Mouse (Mus musculus): ENCODE results near the gene Snapin. TPM values are rescaled to one million over a fixed set of nuclear protein-coding genes. Genes with fewer than 3 reads are reported as not detected.
A peak's percentile ranks its signal among the peaks of the same experiment; 100 is the strongest.

Gene Snapin
- total and polyA plus RNA-seq, 2 experiments from 2014 or later = 59.2 to 85.5 TPM

DNA sequence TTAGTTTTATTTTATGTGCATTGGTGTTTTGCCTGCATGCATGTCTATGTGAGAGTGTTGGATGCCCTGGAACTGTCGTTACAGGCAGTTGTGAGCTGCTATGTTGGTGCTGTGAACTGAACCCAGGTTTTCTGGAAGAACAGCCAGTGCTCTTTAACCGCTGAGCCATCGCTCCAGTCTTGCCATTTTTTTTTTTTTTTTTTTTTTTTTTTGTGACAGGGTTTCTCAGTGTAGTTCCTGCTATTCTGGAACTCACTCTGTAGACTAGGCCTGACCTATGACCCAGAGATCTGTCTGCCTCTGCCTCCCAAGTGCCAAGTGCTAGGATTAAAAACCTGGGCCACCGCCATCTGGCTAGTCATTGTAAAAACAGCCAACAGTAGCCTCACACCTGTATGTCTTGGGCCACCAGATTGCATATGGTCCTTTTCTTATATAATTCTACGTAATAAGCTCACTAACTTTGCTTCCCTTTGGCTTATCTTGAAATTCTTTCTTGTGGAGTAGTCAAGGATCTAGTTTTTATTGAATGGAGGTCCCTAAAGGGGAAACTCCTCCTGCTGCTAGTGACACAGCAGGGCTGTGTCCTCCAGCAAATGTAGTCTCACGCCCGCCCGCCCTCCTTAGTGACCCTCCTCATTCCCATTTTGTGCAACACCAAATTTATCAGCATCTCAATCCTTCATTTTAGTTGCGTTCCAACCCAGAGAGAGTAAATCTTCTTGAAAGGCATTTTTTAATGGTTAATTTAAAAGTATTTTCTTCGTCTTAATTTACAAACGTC, 45.2 kb downstream of the Snapin start:
- ATAC-seq (ENCODE audit: insufficient read depth, low read depth) = no peak
- Histone ChIP-seq H3K27me3 (ENCODE audit: control insufficient read depth, insufficient read depth, low read length) (no peaks in the 10 kb centered on the region), H3K9me3 (replicated peaks; ENCODE audit: control insufficient read depth, low read length) (no peaks in the 10 kb centered on the region), H3K4me1 (ENCODE audit: control insufficient read depth, insufficient read depth) (peaks cover 6% of the 10 kb centered on the region; the same call in 1 of the 2 replicates), H3K9ac (replicated peaks; ENCODE audit: low read depth, low read length) (0 out of 2 replicates have a peak overlapping the region, but pooled peaks have one; percentile 36), H3K4me3 (ENCODE audit: low read depth, low read length) (peak overlapping the region; percentile 29), H3K36me3 (replicated peaks; ENCODE audit: control insufficient read depth, insufficient read depth, low read length) (no peaks in the 10 kb centered on the region), H3K27ac (ENCODE audit: low read depth) (peak overlapping the region; percentile 81), H3K4me2 (ENCODE audit: low read depth, low read length) (peak overlapping the region; percentile 36)
- 63% methylated on average over 11 of the region's 11 CpGs for WGBS
- TF ChIP-seq EP300 (IDR thresholded peaks at IDR 0.05; ENCODE audit: low read depth) (no peak), CTCF (IDR thresholded peaks at IDR 0.05; ENCODE audit: low read depth) (no peak)
- DNase-seq (ENCODE audit: low spot score) = no peak

DNA sequence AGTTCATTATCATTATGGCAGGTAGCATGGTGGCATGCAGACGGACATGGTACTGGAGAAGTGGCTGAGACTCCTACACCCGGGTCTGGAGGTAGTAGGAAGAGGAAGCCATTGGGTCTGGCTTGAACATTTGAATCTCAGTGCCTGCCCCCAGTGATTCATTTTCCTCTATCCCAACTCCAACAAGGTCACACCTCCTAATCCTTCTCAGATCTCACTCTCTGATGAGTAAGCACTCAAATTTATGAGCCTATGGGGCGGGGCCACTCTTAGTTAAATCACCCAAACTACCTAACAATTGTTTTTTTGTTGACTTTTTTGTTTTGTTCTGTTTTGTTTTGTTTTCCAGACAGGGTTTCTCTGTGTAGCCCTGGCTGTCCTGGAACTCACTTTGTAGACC, 46.9 kb downstream of the Snapin start:
- Histone ChIP-seq H3K4me3 (ENCODE audit: low read depth, low read length) (no peak overlapping the region), H3K27me3 (ENCODE audit: control insufficient read depth, insufficient read depth, low read length) (no peaks in the 10 kb centered on the region), H3K9me3 (replicated peaks; ENCODE audit: control insufficient read depth, low read length) (no peaks in the 10 kb centered on the region), H3K27ac (ENCODE audit: low read depth) (no peak overlapping the region), H3K9ac (replicated peaks; ENCODE audit: low read depth, low read length) (no peak overlapping the region), H3K36me3 (replicated peaks; ENCODE audit: control insufficient read depth, insufficient read depth, low read length) (no peaks in the 10 kb centered on the region), H3K4me1 (ENCODE audit: control insufficient read depth, insufficient read depth) (peaks cover 6% of the 10 kb centered on the region; the same call in 1 of the 2 replicates), H3K4me2 (ENCODE audit: low read depth, low read length) (no peak overlapping the region)
- TF ChIP-seq EP300 (IDR thresholded peaks at IDR 0.05; ENCODE audit: low read depth) (no peak), CTCF (IDR thresholded peaks at IDR 0.05; ENCODE audit: low read depth) (no peak)
- 89% methylated on average over 3 of the region's 3 CpGs for WGBS
- ATAC-seq (ENCODE audit: insufficient read depth, low read depth) = no peak
- no peak for DNase-seq (ENCODE audit: low spot score)

DNA sequence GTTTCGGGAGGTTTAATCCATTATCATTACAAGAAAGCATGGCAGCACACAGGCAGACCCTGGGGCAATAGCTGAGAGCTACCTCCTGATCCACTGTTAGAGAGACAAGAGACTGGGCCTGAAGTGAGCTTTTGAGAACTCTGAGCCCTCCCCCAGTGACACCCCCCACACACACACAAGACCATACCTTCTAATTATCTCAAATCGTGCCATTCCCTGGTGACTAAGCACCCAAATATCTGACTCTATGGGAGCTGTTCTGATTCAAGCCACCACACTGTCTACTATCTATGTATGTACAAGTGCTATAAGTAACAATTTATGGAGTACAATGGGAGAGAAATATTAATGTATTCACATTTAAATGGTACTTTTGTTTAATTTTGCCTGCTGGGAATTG, 50.1 kb downstream of the Snapin start:
- no peaks in the 10 kb centered on the region for H3K9me3 ChIP-seq (replicated peaks; ENCODE audit: control insufficient read depth, low read length)
- H3K36me3 ChIP-seq (replicated peaks; ENCODE audit: control insufficient read depth, insufficient read depth, low read length) = no peaks in the 10 kb centered on the region
- TF ChIP-seq EP300 (IDR thresholded peaks at IDR 0.05; ENCODE audit: low read depth) (no peak), CTCF (IDR thresholded peaks at IDR 0.05; ENCODE audit: low read depth) (no peak)
- H3K9ac ChIP-seq (replicated peaks; ENCODE audit: low read depth, low read length) = no peak overlapping the region
- WGBS = 63% methylated on average over 2 of the region's 2 CpGs
- peaks cover 4% of the 10 kb centered on the region; the same call in 1 of the 2 replicates for H3K4me1 ChIP-seq (ENCODE audit: control insufficient read depth, insufficient read depth)
- DNase-seq (ENCODE audit: low spot score) (no peak), ATAC-seq (ENCODE audit: insufficient read depth, low read depth) (no peak)
- no peak overlapping the region for H3K4me2 ChIP-seq (ENCODE audit: low read depth, low read length)
- H3K27me3 ChIP-seq (ENCODE audit: control insufficient read depth, insufficient read depth, low read length) = no peaks in the 10 kb centered on the region
- H3K4me3 ChIP-seq (ENCODE audit: low read depth, low read length) = no peak overlapping the region
- no peak overlapping the region for H3K27ac ChIP-seq (ENCODE audit: low read depth)

Other genes starting within 250 kb of the Snapin start
- gene Creb3l4, start 247.5 kb downstream of the Snapin start, total RNA-seq (2014; rRNA removed; ENCODE audit: low replicate concordance) = 2.4 TPM in 1 of 2 replicates, not detected in the other
- gene Creb3l4, start 247.5 kb downstream of the Snapin start, polyA plus RNA-seq (2015; fragmentation: Nextera tagmentation; extraction: Ambion mirVana) = 1.2 TPM in 2 replicates
- gene Slc39a1, start 242.9 kb downstream of the Snapin start, total RNA-seq (2014; rRNA removed; ENCODE audit: low replicate concordance) = 157 and 158 TPM in 2 replicates
- gene Slc39a1, start 242.9 kb downstream of the Snapin start, polyA plus RNA-seq (2015; fragmentation: Nextera tagmentation; extraction: Ambion mirVana) = 93.3 and 95.5 TPM in 2 replicates
- 11.6 and 17.8 TPM in 2 replicates for gene Crtc2, start 236.9 kb downstream of the Snapin start, total RNA-seq (2014; rRNA removed; ENCODE audit: low replicate concordance)
- gene Crtc2, start 236.9 kb downstream of the Snapin start, polyA plus RNA-seq (2015; fragmentation: Nextera tagmentation; extraction: Ambion mirVana) = 6.3 and 7.2 TPM in 2 replicates
- gene Dennd4b, start 225.8 kb downstream of the Snapin start, total RNA-seq (2014; rRNA removed; ENCODE audit: low replicate concordance) = 18.4 and 32.6 TPM in 2 replicates
- gene Dennd4b, start 225.8 kb downstream of the Snapin start, polyA plus RNA-seq (2015; fragmentation: Nextera tagmentation; extraction: Ambion mirVana) = 3.4 and 4.6 TPM in 2 replicates
- 14.1 and 25.3 TPM in 2 replicates for gene Gatad2b, start 197.9 kb downstream of the Snapin start, total RNA-seq (2014; rRNA removed; ENCODE audit: low replicate concordance)
- 5.8 and 6.4 TPM in 2 replicates for gene Gatad2b, start 197.9 kb downstream of the Snapin start, polyA plus RNA-seq (2015; fragmentation: Nextera tagmentation; extraction: Ambion mirVana)
- gene Slc27a3, start 101.1 kb downstream of the Snapin start, total RNA-seq (2014; rRNA removed; ENCODE audit: low replicate concordance) = 3.3 and 6.2 TPM in 2 replicates
- gene Slc27a3, start 101.1 kb downstream of the Snapin start, polyA plus RNA-seq (2015; fragmentation: Nextera tagmentation; extraction: Ambion mirVana) = 2.3 and 2.4 TPM in 2 replicates
- 26.1 and 26.6 TPM in 2 replicates for gene Ints3, start 57.4 kb downstream of the Snapin start, total RNA-seq (2014; rRNA removed; ENCODE audit: low replicate concordance)
- gene Ints3, start 57.4 kb downstream of the Snapin start, polyA plus RNA-seq (2015; fragmentation: Nextera tagmentation; extraction: Ambion mirVana) = 7.8 and 8.3 TPM in 2 replicates
- gene Npr1, start 25.2 kb downstream of the Snapin start, total RNA-seq (2014; rRNA removed; ENCODE audit: low replicate concordance) = 26.4 and 30.9 TPM in 2 replicates
- 10.2 and 11.2 TPM in 2 replicates for gene Npr1, start 25.2 kb downstream of the Snapin start, polyA plus RNA-seq (2015; fragmentation: Nextera tagmentation; extraction: Ambion mirVana)
- gene Ilf2, start 14.9 kb downstream of the Snapin start, total RNA-seq (2014; rRNA removed; ENCODE audit: low replicate concordance) = 46.8 and 53.5 TPM in 2 replicates
- gene Ilf2, start 14.9 kb downstream of the Snapin start, polyA plus RNA-seq (2015; fragmentation: Nextera tagmentation; extraction: Ambion mirVana) = 60.2 and 60.8 TPM in 2 replicates
- gene Chtop, start 18.5 kb upstream of the Snapin start, total RNA-seq (2014; rRNA removed; ENCODE audit: low replicate concordance) = 117 and 121 TPM in 2 replicates
- gene Chtop, start 18.5 kb upstream of the Snapin start, polyA plus RNA-seq (2015; fragmentation: Nextera tagmentation; extraction: Ambion mirVana) = 79.0 and 85.1 TPM in 2 replicates
- gene S100a1, start 23.4 kb upstream of the Snapin start, total RNA-seq (2014; rRNA removed; ENCODE audit: low replicate concordance) = 221 and 462 TPM in 2 replicates
- gene S100a1, start 23.4 kb upstream of the Snapin start, polyA plus RNA-seq (2015; fragmentation: Nextera tagmentation; extraction: Ambion mirVana) = 721 and 746 TPM in 2 replicates
- 45.9 and 86.2 TPM in 2 replicates for gene S100a13, start 23.4 kb upstream of the Snapin start, total RNA-seq (2014; rRNA removed; ENCODE audit: low replicate concordance)
- 144 and 146 TPM in 2 replicates for gene S100a13, start 23.4 kb upstream of the Snapin start, polyA plus RNA-seq (2015; fragmentation: Nextera tagmentation; extraction: Ambion mirVana)
- 7.2 TPM in 1 of 2 replicates, not detected in the other for gene S100a14, start 35.8 kb upstream of the Snapin start, total RNA-seq (2014; rRNA removed; ENCODE audit: low replicate concordance)
- gene S100a14, start 35.8 kb upstream of the Snapin start, polyA plus RNA-seq (2015; fragmentation: Nextera tagmentation; extraction: Ambion mirVana) = 0.12 TPM in 1 of 2 replicates, not detected in the other
- gene S100a16, start 46.2 kb upstream of the Snapin start, total RNA-seq (2014; rRNA removed; ENCODE audit: low replicate concordance) = 131 and 139 TPM in 2 replicates
- 89.8 and 95.6 TPM in 2 replicates for gene S100a16, start 46.2 kb upstream of the Snapin start, polyA plus RNA-seq (2015; fragmentation: Nextera tagmentation; extraction: Ambion mirVana)
- not detected in 2 replicates for gene S100a3, start 69.5 kb upstream of the Snapin start, total RNA-seq (2014; rRNA removed; ENCODE audit: low replicate concordance)
- 0.16 TPM in 1 of 2 replicates, not detected in the other for gene S100a3, start 69.5 kb upstream of the Snapin start, polyA plus RNA-seq (2015; fragmentation: Nextera tagmentation; extraction: Ambion mirVana)
- not detected in 2 replicates for gene S100a2, start 99.2 kb upstream of the Snapin start, total RNA-seq (2014; rRNA removed; ENCODE audit: low replicate concordance)
- not detected in 2 replicates for gene S100a2, start 99.2 kb upstream of the Snapin start, polyA plus RNA-seq (2015; fragmentation: Nextera tagmentation; extraction: Ambion mirVana)
- gene Gm42674, start 110.9 kb upstream of the Snapin start, total RNA-seq (2014; rRNA removed; ENCODE audit: low replicate concordance) = not detected in 2 replicates
- not detected in 2 replicates for gene Gm42674, start 110.9 kb upstream of the Snapin start, polyA plus RNA-seq (2015; fragmentation: Nextera tagmentation; extraction: Ambion mirVana)
- gene S100a4, start 112.7 kb upstream of the Snapin start, total RNA-seq (2014; rRNA removed; ENCODE audit: low replicate concordance) = 1.3 TPM in 1 of 2 replicates, not detected in the other
- gene S100a4, start 112.7 kb upstream of the Snapin start, polyA plus RNA-seq (2015; fragmentation: Nextera tagmentation; extraction: Ambion mirVana) = 4.4 and 4.8 TPM in 2 replicates
- not detected in 2 replicates for gene S100a5, start 117.5 kb upstream of the Snapin start, total RNA-seq (2014; rRNA removed; ENCODE audit: low replicate concordance)
- not detected in 2 replicates for gene S100a5, start 117.5 kb upstream of the Snapin start, polyA plus RNA-seq (2015; fragmentation: Nextera tagmentation; extraction: Ambion mirVana)
- gene S100a6, start 121.8 kb upstream of the Snapin start, total RNA-seq (2014; rRNA removed; ENCODE audit: low replicate concordance) = 16.5 and 82.9 TPM in 2 replicates
- 97.5 and 110 TPM in 2 replicates for gene S100a6, start 121.8 kb upstream of the Snapin start, polyA plus RNA-seq (2015; fragmentation: Nextera tagmentation; extraction: Ambion mirVana)
- gene S100a7a, start 163.0 kb upstream of the Snapin start, total RNA-seq (2014; rRNA removed; ENCODE audit: low replicate concordance) = not detected in 2 replicates
- gene S100a7a, start 163.0 kb upstream of the Snapin start, polyA plus RNA-seq (2015; fragmentation: Nextera tagmentation; extraction: Ambion mirVana) = not detected in 2 replicates
- gene S100a8, start 177.9 kb upstream of the Snapin start, total RNA-seq (2014; rRNA removed; ENCODE audit: low replicate concordance) = 4.2 and 14.6 TPM in 2 replicates
- 20.3 and 21.0 TPM in 2 replicates for gene S100a8, start 177.9 kb upstream of the Snapin start, polyA plus RNA-seq (2015; fragmentation: Nextera tagmentation; extraction: Ambion mirVana)
- gene S100a9, start 204.7 kb upstream of the Snapin start, total RNA-seq (2014; rRNA removed; ENCODE audit: low replicate concordance) = 11.6 and 12.7 TPM in 2 replicates
- 13.6 and 14.0 TPM in 2 replicates for gene S100a9, start 204.7 kb upstream of the Snapin start, polyA plus RNA-seq (2015; fragmentation: Nextera tagmentation; extraction: Ambion mirVana)
- gene Pglyrp4, start 235.9 kb upstream of the Snapin start, total RNA-seq (2014; rRNA removed; ENCODE audit: low replicate concordance) = not detected in 2 replicates
- gene Pglyrp4, start 235.9 kb upstream of the Snapin start, polyA plus RNA-seq (2015; fragmentation: Nextera tagmentation; extraction: Ambion mirVana) = not detected in 2 replicates

Data from heart, postnatal 0 days (tissue).